Mouse (Mus musculus) midbrain, embryonic 14.5 days (tissue): ENCODE data around the gene Stag1. TPM values are rescaled to one million over a fixed set of nuclear protein-coding genes. Genes with fewer than 3 reads are reported as not detected.

Experiments
- ATAC-seq: fragments of 200-750 bp; cut with Nextera tagmentation; 2 replicates; pipeline ENCODE4 v1.8.0; 2017; ENCODE audit warnings: moderate number of reproducible peaks, moderate library complexity; ENCODE audit not compliant: low FRiP score, low TSS enrichment
- DNase-seq: peaks from one replicate; pipeline ENCODE4 v3.0.0-alpha.2; 2015
- H3K27ac ChIP-seq: fragments of 300-500 bp; sonication (generic); replicated peaks from 2 replicates; pipeline ENCODE4 v1.5.1; 2014; ENCODE audit warnings: mild to moderate bottlenecking, low read depth, low read length, moderate library complexity
- H3K27me3 ChIP-seq: fragments of 300-500 bp; sonication (generic); 2 replicates; pipeline ENCODE4 v1.6.1; 2014; ENCODE audit warnings: low read length, control low read depth, mixed read lengths; ENCODE audit not compliant: control insufficient read depth, insufficient read depth
- H3K36me3 ChIP-seq: fragments of 300-500 bp; sonication (generic); 2 replicates; pipeline ENCODE4 v1.6.1; 2014; ENCODE audit warnings: low read length, control low read depth; ENCODE audit not compliant: control insufficient read depth, insufficient read depth
- H3K4me1 ChIP-seq: fragments of 300-500 bp; sonication (generic); 2 replicates; pipeline ENCODE4 v1.6.1; 2014; ENCODE audit warnings: mild to moderate bottlenecking, antibody characterized with exemption, low read length, control low read depth; ENCODE audit not compliant: control insufficient read depth, insufficient read depth
- H3K4me2 ChIP-seq: fragments of 300-500 bp; sonication (generic); 2 replicates; pipeline ENCODE4 v1.6.1; 2014; ENCODE audit warnings: mild to moderate bottlenecking, low read length, moderate library complexity
- H3K4me3 ChIP-seq: fragments of 300-500 bp; sonication (generic); replicated peaks from 2 replicates; pipeline ENCODE4 v1.5.1; 2014; ENCODE audit warnings: low read depth, low read length
- H3K9ac ChIP-seq: fragments of 300-500 bp; sonication (generic); replicated peaks from 2 replicates; pipeline ENCODE4 v1.6.1; 2014; ENCODE audit warnings: mild to moderate bottlenecking, low read length, moderate library complexity
- H3K9me3 ChIP-seq: fragments of 300-500 bp; sonication (generic); 2 replicates; pipeline ENCODE4 v1.6.1; 2016; ENCODE audit warnings: low read length, control low read depth, mixed read lengths; ENCODE audit not compliant: control insufficient read depth
- WGBS: fragments of 180-500 bp; shearing (Covaris S2); extraction: QIAGEN DNeasy Blood & Tissue Kit; methylation state at CpG from one replicate; pipeline ENCODE4 v1.1.7; 2014; 5-methylcytosine and 5-hydroxymethylcytosine counted together
- polyA plus RNA-seq: library from polyadenylated mRNA; unstranded; fragments of >200 nt; fragmentation: Nextera tagmentation; extraction: Ambion mirVana; gene quantifications from 2 replicates; pipeline ENCODE4 v1.2.1, GENCODE M21; 2014

Stag1 gene
- polyA plus RNA-seq, 1 experiment from 2014 or later = 41.3 TPM

DNA sequence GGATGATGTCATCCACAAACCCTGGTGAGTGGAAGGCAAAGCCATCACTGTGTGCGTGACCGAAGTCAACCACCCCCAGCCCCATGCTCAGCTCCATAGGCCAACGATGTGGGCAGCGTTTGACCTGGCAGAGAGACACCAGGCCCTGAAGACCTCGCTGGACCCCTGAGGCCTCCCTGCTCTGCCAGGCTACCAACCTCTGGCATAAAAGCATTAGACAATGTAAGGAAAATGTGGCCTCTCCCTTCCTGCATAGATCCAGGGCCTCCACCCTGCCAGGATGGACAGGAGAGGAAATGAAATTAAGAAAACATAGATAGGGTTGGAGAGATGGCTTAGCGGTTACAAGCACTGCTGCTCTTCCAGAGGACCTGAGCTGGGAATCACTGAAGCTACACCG is 385.2 kb downstream of the Stag1 start:
- no peaks in the 10 kb centered on the region for H3K27me3 ChIP-seq
- DNase-seq = no peak
- H3K4me2 ChIP-seq = no peak overlapping the region
- ATAC-seq = no peak
- WGBS = 96% methylated on average over 7 of the region's 7 CpGs
- no peak overlapping the region for H3K4me3 ChIP-seq
- no peak overlapping the region for H3K27ac ChIP-seq
- H3K9me3 ChIP-seq = no peaks in the 10 kb centered on the region
- H3K36me3 ChIP-seq = peaks cover 23% of the 10 kb centered on the region
- no peak overlapping the region for H3K9ac ChIP-seq
- H3K4me1 ChIP-seq = no peaks in the 10 kb centered on the region

DNA sequence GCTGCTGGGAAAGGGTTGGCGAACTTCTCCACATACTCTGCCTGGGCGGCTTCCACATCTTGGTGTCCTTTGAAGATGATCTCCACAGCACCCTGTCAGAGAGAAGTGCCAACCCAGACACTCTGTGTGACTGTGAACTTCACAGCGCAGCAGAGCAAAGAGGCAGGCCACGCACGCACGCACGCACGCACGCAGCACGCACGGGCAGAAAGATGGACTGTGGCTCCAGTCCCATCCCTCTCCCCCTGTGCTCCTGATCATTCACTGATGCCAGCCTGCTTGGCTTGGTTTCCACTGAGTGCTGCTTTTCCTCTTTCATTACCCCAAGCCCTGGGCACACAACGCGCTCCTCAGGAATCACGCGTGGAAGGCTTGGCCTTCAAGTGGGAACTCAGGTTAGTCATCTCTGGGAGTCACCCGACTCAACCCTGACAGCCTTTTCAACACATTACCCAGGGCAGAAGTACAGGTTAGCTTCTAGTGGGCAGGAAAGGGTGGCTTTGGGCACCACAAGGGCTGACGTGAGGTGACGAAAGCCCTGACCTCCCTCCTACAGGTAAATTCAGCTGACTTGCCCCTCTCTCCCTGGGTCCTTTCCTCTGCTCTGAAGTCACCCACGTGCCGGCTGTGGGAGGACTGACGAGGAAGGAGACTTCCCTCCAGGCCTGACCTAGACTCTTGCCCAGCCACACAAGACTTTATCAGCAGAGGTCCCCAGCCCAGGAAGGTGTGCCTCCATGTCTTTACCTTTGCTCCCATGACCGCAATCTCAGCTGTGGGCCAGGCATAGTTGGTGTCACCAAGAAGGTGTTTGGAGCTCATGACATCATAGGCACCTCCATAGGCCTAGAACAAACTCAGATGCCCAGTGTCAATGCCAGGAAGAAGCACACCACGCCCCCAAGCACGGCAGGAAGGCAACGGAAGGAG is 387.0 kb downstream of the Stag1 start:
- Histone ChIP-seq H3K9ac (no peak overlapping the region), H3K27me3 (no peaks in the 10 kb centered on the region), H3K4me2 (no peak overlapping the region), H3K4me3 (no peak overlapping the region), H3K36me3 (peaks cover 27% of the 10 kb centered on the region), H3K4me1 (no peaks in the 10 kb centered on the region), H3K27ac (no peak overlapping the region), H3K9me3 (peaks cover 10% of the 10 kb centered on the region; the same call in 1 of the 2 replicates)
- no peak for DNase-seq
- no peak for ATAC-seq
- WGBS = 95% methylated on average over 25 of the region's 25 CpGs

DNA sequence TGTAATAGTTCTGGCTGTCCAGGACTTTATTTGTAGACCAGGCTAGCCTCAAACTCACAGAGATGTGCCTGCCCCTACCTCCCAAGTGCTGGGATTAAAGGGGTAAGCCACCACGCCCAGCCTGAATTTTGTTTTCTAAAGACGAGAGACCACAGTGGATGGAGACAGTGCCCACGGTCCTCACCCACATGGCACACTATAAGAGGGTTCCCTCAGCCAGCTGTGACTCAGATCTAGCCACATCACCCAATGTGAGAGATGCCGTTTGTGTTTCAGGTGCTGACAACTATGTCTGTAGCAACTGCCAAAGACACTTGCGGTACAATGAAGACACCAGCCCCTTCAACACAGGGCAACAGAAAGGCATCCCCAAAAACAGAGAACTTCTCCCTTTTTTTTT is 389.4 kb downstream of the Stag1 start:
- DNase-seq (no peak), ATAC-seq (no peak)
- H3K4me2 ChIP-seq = no peak overlapping the region
- WGBS = 94% methylated on average over 5 of the region's 5 CpGs
- H3K9me3 ChIP-seq = peaks cover 10% of the 10 kb centered on the region; the same call in 1 of the 2 replicates
- no peak overlapping the region for H3K27ac ChIP-seq
- no peaks in the 10 kb centered on the region for H3K27me3 ChIP-seq
- H3K36me3 ChIP-seq = peaks cover 28% of the 10 kb centered on the region
- H3K4me3 ChIP-seq = no peak overlapping the region
- H3K9ac ChIP-seq = no peak overlapping the region
- H3K4me1 ChIP-seq = no peaks in the 10 kb centered on the region

GRCm38 (mm10) chr9:100987850-100988249 is 390.3 kb downstream of the Stag1 start:
- peaks cover 26% of the 10 kb centered on the region for H3K36me3 ChIP-seq
- H3K4me2 ChIP-seq = no peak overlapping the region
- ATAC-seq = no peak
- no peak for DNase-seq
- no peaks in the 10 kb centered on the region for H3K4me1 ChIP-seq
- H3K4me3 ChIP-seq = no peak overlapping the region
- no peaks in the 10 kb centered on the region for H3K27me3 ChIP-seq
- no peak overlapping the region for H3K27ac ChIP-seq
- peaks cover 10% of the 10 kb centered on the region; the same call in 1 of the 2 replicates for H3K9me3 ChIP-seq
- no peak overlapping the region for H3K9ac ChIP-seq
- 90% methylated on average over 3 of the region's 3 CpGs for WGBS

GRCm38 (mm10) chr9:100990609-100991008 is 393.0 kb downstream of the Stag1 start:
- Histone ChIP-seq H3K4me3 (no peak overlapping the region), H3K4me1 (no peaks in the 10 kb centered on the region), H3K27me3 (no peaks in the 10 kb centered on the region), H3K9ac (no peak overlapping the region), H3K27ac (no peak overlapping the region), H3K9me3 (peaks cover 10% of the 10 kb centered on the region; the same call in 1 of the 2 replicates), H3K36me3 (peaks cover 28% of the 10 kb centered on the region), H3K4me2 (no peak overlapping the region)
- ATAC-seq (no peak), DNase-seq (no peak)
- WGBS = 89% methylated on average over 5 of the region's 5 CpGs

GRCm38 (mm10) chr9:100991321-100991720 is 393.7 kb downstream of the Stag1 start:
- peaks cover 28% of the 10 kb centered on the region for H3K36me3 ChIP-seq
- H3K27me3 ChIP-seq = no peaks in the 10 kb centered on the region
- H3K4me3 ChIP-seq = no peak overlapping the region
- H3K4me2 ChIP-seq = no peak overlapping the region
- no peak overlapping the region for H3K27ac ChIP-seq
- H3K9ac ChIP-seq = no peak overlapping the region
- WGBS = 95% methylated on average over 2 of the region's 2 CpGs
- no peak for ATAC-seq
- DNase-seq = no peak
- H3K9me3 ChIP-seq = peaks cover 10% of the 10 kb centered on the region; the same call in 1 of the 2 replicates
- no peaks in the 10 kb centered on the region for H3K4me1 ChIP-seq

DNA sequence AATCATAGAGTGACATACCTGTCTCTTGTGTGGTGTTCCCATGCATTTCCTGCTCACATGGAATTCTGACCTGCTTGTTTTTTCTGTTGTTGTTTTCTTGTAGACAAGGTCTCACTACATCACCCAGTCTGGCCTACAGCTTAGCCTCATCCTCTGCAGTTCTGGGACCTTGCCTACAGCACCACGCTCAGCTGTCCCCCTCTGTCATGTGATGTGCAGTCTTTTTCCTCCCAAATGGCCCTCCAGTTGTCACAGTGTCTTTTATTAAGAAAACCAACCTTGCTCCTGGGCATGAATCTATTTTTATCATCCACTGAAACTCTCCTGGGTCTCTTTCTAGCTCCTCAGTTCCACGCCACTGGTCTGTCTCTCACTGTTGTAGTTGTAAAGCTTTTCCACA is 394.6 kb downstream of the Stag1 start:
- 79% methylated on average over 2 of the region's 2 CpGs for WGBS
- no peak for DNase-seq
- Histone ChIP-seq H3K27me3 (no peaks in the 10 kb centered on the region), H3K4me3 (no peak overlapping the region), H3K27ac (no peak overlapping the region), H3K36me3 (peaks cover 28% of the 10 kb centered on the region), H3K4me1 (no peaks in the 10 kb centered on the region), H3K9me3 (peaks cover 10% of the 10 kb centered on the region; the same call in 1 of the 2 replicates), H3K9ac (no peak overlapping the region), H3K4me2 (no peak overlapping the region)
- no peak for ATAC-seq

DNA sequence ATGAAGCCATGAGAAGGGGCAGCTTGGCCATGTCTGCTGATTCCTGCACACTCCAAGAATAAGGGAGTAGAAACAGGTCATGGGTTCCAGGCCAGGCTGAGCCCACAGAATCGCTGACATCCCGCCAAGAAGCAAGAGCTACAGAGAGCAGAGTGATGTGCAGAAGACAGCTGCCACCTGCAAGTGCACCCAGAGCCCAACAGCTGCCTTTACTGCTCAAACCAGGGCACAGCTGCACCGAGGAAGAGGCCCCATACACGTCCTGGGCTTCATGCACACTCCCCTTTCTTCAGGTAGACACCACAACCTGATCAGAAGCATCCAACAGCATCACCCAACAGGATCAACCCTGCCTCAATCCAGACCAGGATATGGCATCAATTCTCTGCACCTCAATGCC is 396.3 kb downstream of the Stag1 start:
- no peak overlapping the region for H3K4me2 ChIP-seq
- no peak overlapping the region for H3K27ac ChIP-seq
- no peak overlapping the region for H3K9ac ChIP-seq
- 88% methylated on average over 4 of the region's 4 CpGs for WGBS
- no peak for ATAC-seq
- no peaks in the 10 kb centered on the region for H3K27me3 ChIP-seq
- peaks cover 28% of the 10 kb centered on the region for H3K36me3 ChIP-seq
- H3K4me1 ChIP-seq = no peaks in the 10 kb centered on the region
- no peak for DNase-seq
- H3K9me3 ChIP-seq = peaks cover 7% of the 10 kb centered on the region; the same call in 1 of the 2 replicates
- no peak overlapping the region for H3K4me3 ChIP-seq

DNA sequence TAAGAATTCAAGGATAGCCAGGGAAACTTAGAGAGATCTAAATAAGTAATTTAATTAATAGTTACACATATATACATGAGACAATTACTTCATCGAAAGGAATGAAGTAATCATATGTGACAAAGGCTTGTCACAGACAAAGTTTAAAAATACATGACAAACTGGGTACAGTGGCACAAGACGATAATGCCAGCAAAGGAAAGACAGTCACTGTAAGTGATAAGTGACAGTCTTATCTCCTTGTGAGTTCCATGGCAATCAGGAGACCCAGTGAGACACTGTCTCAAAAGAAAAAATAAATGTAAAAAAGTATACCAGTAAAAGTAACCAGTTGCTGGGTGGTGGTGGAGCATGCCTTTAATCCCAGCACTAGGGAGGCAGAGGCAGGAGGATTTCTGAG is 399.5 kb downstream of the Stag1 start:
- Histone ChIP-seq H3K27ac (no peak overlapping the region), H3K9ac (no peak overlapping the region), H3K9me3 (no peaks in the 10 kb centered on the region), H3K4me1 (no peaks in the 10 kb centered on the region), H3K4me3 (no peak overlapping the region), H3K36me3 (peaks cover 28% of the 10 kb centered on the region), H3K4me2 (no peak overlapping the region), H3K27me3 (no peaks in the 10 kb centered on the region)
- no peak for DNase-seq
- ATAC-seq = no peak
- WGBS = 98% methylated on average over 2 of the region's 2 CpGs
